Mouse (Mus musculus) CD4-positive helper T cell, adult 2 months (primary cell): ENCODE data around the gene Ercc6l.
"Not testable (repeated sequence)": the region's sequence is repeated elsewhere in the genome, so short reads cannot be mapped to it uniquely, and the experiment has no call there.

Experiments used
- DNase-seq: peaks from one replicate; pipeline ENCODE4 v3.0.0-alpha.2; 2012; ENCODE audit warnings: low read depth, missing footprints, low spot score

Gene Ercc6l

GRCm38 (mm10) chrX:102109349-102109748, 47.5 kb downstream of the Ercc6l start:
- not testable (repeated sequence) for DNase-seq

GRCm38 (mm10) chrX:102103830-102104229, 53.1 kb downstream of the Ercc6l start:
- DNase-seq: not testable (repeated sequence)

- no peak for DNase-seq
Observed at GRCm38 (mm10) chrX:102101886-102102285, 55.0 kb downstream of the Ercc6l start.

- no peak for DNase-seq
Observed at GRCm38 (mm10) chrX:102094381-102094904, 62.4 kb downstream of the Ercc6l start.
